Mouse (Mus musculus) CD4-positive, CD25-positive, alpha-beta regulatory T cell, adult 4 months (primary cell): ENCODE data around the gene Tmod2. TPM values are rescaled to one million over a fixed set of nuclear protein-coding genes. Genes with fewer than 3 reads are reported as not detected.
A peak's percentile ranks its signal among the peaks of the same experiment; 100 is the strongest.
"Not testable (repeated sequence)": the region's sequence is repeated elsewhere in the genome, so short reads cannot be mapped to it uniquely, and the experiment has no call there.

Experiments used
- ATAC-seq: one replicate; pipeline ENCODE4 v1.8.0; 2017
- polyA plus RNA-seq, 2 experiments: library from polyadenylated mRNA; unstranded; fragments of 100-300 nt; shearing (Covaris generic); gene quantifications; one replicate each; pipeline ENCODE4 v1.2.1; 2017

Tmod2 gene
- under 1 TPM in 1 of 2 experiments, not detected in 1; 0.29 TPM for polyA plus RNA-seq

- no peak for ATAC-seq
Observed at GRCm38 (mm10) chr9:75610571-75611493, at the start of gene Tmod2. Tmod2 (minus strand) TSS chr9:75611325.

- no peak for ATAC-seq
Observed at GRCm38 (mm10) chr9:75660917-75661316, 49.8 kb upstream of the Tmod2 start.

- ATAC-seq: not testable (repeated sequence)
Observed at GRCm38 (mm10) chr9:75656456-75656855, 45.3 kb upstream of the Tmod2 start.

GRCm38 (mm10) chr9:75653981-75654911 is 43.1 kb upstream of the Tmod2 start:
- ATAC-seq: no peak

GRCm38 (mm10) chr9:75645405-75645804 is 34.3 kb upstream of the Tmod2 start:
- ATAC-seq: peak; percentile 81

GRCm38 (mm10) chr9:75634226-75634625 is 23.1 kb upstream of the Tmod2 start:
- ATAC-seq: no peak

GRCm38 (mm10) chr9:75633603-75634002 is 22.5 kb upstream of the Tmod2 start:
- no peak for ATAC-seq

- ATAC-seq: peak; percentile 27
Observed at GRCm38 (mm10) chr9:75632902-75633301, 21.8 kb upstream of the Tmod2 start.

GRCm38 (mm10) chr9:75632111-75632510 is 21.0 kb upstream of the Tmod2 start:
- no peak for ATAC-seq

- ATAC-seq: peak; percentile 76
Observed at GRCm38 (mm10) chr9:75630823-75631454, 19.8 kb upstream of the Tmod2 start.

GRCm38 (mm10) chr9:75626308-75626604 is 15.1 kb upstream of the Tmod2 start:
- ATAC-seq: peak; percentile 11

GRCm38 (mm10) chr9:75625556-75626307 is 14.6 kb upstream of the Tmod2 start, which contains the start of gene Lysmd2:
Lysmd2 (plus strand) TSS chr9:75625741.
- ATAC-seq: peak; percentile 71

GRCm38 (mm10) chr9:75624983-75625555 is 13.9 kb upstream of the Tmod2 start:
- peak; percentile 41 for ATAC-seq

- ATAC-seq: peak; percentile 28
Observed at GRCm38 (mm10) chr9:75621428-75621827, 10.3 kb upstream of the Tmod2 start.

GRCm38 (mm10) chr9:75619761-75620160 is 8.6 kb upstream of the Tmod2 start:
- ATAC-seq: peak; percentile 38

GRCm38 (mm10) chr9:75618836-75619400 is 7.8 kb upstream of the Tmod2 start:
- ATAC-seq: no peak

GRCm38 (mm10) chr9:75616560-75616959 is 5.4 kb upstream of the Tmod2 start:
- no peak for ATAC-seq

- no peak for ATAC-seq
Observed at GRCm38 (mm10) chr9:75609965-75610364, 1.2 kb downstream of the Tmod2 start.

GRCm38 (mm10) chr9:75609505-75609904 is 1.6 kb downstream of the Tmod2 start:
- ATAC-seq: no peak

- no peak for ATAC-seq
Observed at GRCm38 (mm10) chr9:75607496-75607895, 3.6 kb downstream of the Tmod2 start.

- no peak for ATAC-seq
Observed at GRCm38 (mm10) chr9:75601510-75601909, 9.6 kb downstream of the Tmod2 start.
